Mouse (Mus musculus): ENCODE measurements around the gene Eif4e1b. TPM values are rescaled to one million over a fixed set of nuclear protein-coding genes. Genes with fewer than 3 reads are reported as not detected.
A peak's percentile ranks its signal among the peaks of the same experiment; 100 is the strongest.

Gene Eif4e1b
- polyA plus RNA-seq (2014; fragmentation: Nextera tagmentation; extraction: Ambion mirVana) = not detected in 2 replicates

- H3K27ac ChIP-seq (ENCODE audit: low read depth, low read length) = no peak within 1 kb of the TSS
- no peaks in the 10 kb centered on the region for H3K9me3 ChIP-seq (replicated peaks; ENCODE audit: control insufficient read depth, low read length)
- no peaks in the 10 kb centered on the region; the same call in 1 of the 2 replicates for H3K4me1 ChIP-seq (ENCODE audit: control insufficient read depth, insufficient read depth, low read length)
- H3K36me3 ChIP-seq (ENCODE audit: control insufficient read depth, insufficient read depth, low read length) = no peaks in the 10 kb centered on the region
- no peak within 1 kb of the TSS for H3K4me3 ChIP-seq (ENCODE audit: low read depth, low read length)
- no peak within 1 kb of the TSS for H3K9ac ChIP-seq (ENCODE audit: low read length)
- no peak within 1 kb of the TSS for H3K4me2 ChIP-seq (ENCODE audit: low read length)
- 91% methylated on average over 4 of the region's 4 CpGs for WGBS
- DNase-seq (ENCODE audit: low spot score) (no peak), ATAC-seq (no peak)
- H3K27me3 ChIP-seq (replicated peaks; ENCODE audit: control insufficient read depth, insufficient read depth, low read length) = no peaks in the 10 kb centered on the region
Observed at GRCm38 (mm10) chr13:54783698-54784097, at the start of gene Eif4e1b. Gene Eif4e1b (plus strand): TSS chr13:54783998.

GRCm38 (mm10) chr13:54736931-54737330 lies 46.9 kb upstream of the Eif4e1b start:
- Histone ChIP-seq H3K36me3 (ENCODE audit: control insufficient read depth, insufficient read depth, low read length) (peaks cover 62% of the 10 kb centered on the region), H3K27me3 (replicated peaks; ENCODE audit: control insufficient read depth, insufficient read depth, low read length) (peaks cover 28% of the 10 kb centered on the region), H3K9ac (ENCODE audit: low read length) (no peak overlapping the region), H3K9me3 (replicated peaks; ENCODE audit: control insufficient read depth, low read length) (no peaks in the 10 kb centered on the region), H3K4me3 (ENCODE audit: low read depth, low read length) (no peak overlapping the region), H3K4me1 (ENCODE audit: control insufficient read depth, insufficient read depth, low read length) (0 out of 2 replicates have a peak, but pooled peaks cover 7% of the 10 kb centered on the region), H3K27ac (ENCODE audit: low read depth, low read length) (no peak overlapping the region), H3K4me2 (ENCODE audit: low read length) (peak overlapping the region; percentile 41)
- 38% methylated on average over 3 of the region's 3 CpGs for WGBS
- DNase-seq (ENCODE audit: low spot score) = no peak
- no peak for ATAC-seq

GRCm38 (mm10) chr13:54737488-54738212 lies 46.1 kb upstream of the Eif4e1b start:
- Histone ChIP-seq H3K4me1 (ENCODE audit: control insufficient read depth, insufficient read depth, low read length) (0 out of 2 replicates have a peak, but pooled peaks cover 7% of the 10 kb centered on the region), H3K9me3 (replicated peaks; ENCODE audit: control insufficient read depth, low read length) (no peaks in the 10 kb centered on the region), H3K36me3 (ENCODE audit: control insufficient read depth, insufficient read depth, low read length) (peaks cover 62% of the 10 kb centered on the region), H3K27ac (ENCODE audit: low read depth, low read length) (no peak overlapping the region), H3K4me3 (ENCODE audit: low read depth, low read length) (peak overlapping the region; percentile 22; the same call in 1 of the 2 replicates), H3K9ac (ENCODE audit: low read length) (peak overlapping the region; percentile 47), H3K4me2 (ENCODE audit: low read length) (peak overlapping the region; percentile 41), H3K27me3 (replicated peaks; ENCODE audit: control insufficient read depth, insufficient read depth, low read length) (peaks cover 28% of the 10 kb centered on the region)
- WGBS = 1% methylated on average over 69 of the region's 87 CpGs
- DNase-seq (ENCODE audit: low spot score) (peak; percentile 48), ATAC-seq (peak; percentile 74)

- H3K9me3 ChIP-seq (replicated peaks; ENCODE audit: control insufficient read depth, low read length) = no peaks in the 10 kb centered on the region
- H3K4me2 ChIP-seq (ENCODE audit: low read length) = peak overlapping the region; percentile 41
- H3K27me3 ChIP-seq (replicated peaks; ENCODE audit: control insufficient read depth, insufficient read depth, low read length) = peaks cover 28% of the 10 kb centered on the region
- H3K4me3 ChIP-seq (ENCODE audit: low read depth, low read length) = peak overlapping the region; percentile 22; the same call in 1 of the 2 replicates
- peak overlapping the region; percentile 47 for H3K9ac ChIP-seq (ENCODE audit: low read length)
- H3K4me1 ChIP-seq (ENCODE audit: control insufficient read depth, insufficient read depth, low read length) = 0 out of 2 replicates have a peak, but pooled peaks cover 7% of the 10 kb centered on the region
- WGBS = 4% methylated on average over 32 of the region's 34 CpGs
- no peak for ATAC-seq
- H3K36me3 ChIP-seq (ENCODE audit: control insufficient read depth, insufficient read depth, low read length) = peaks cover 62% of the 10 kb centered on the region
- no peak overlapping the region for H3K27ac ChIP-seq (ENCODE audit: low read depth, low read length)
- peak; percentile 40 for DNase-seq (ENCODE audit: low spot score)
Observed at GRCm38 (mm10) chr13:54738213-54738601, 45.6 kb upstream of the Eif4e1b start.

GRCm38 (mm10) chr13:54746110-54746509 lies 37.7 kb upstream of the Eif4e1b start:
- no peaks in the 10 kb centered on the region for H3K9me3 ChIP-seq (replicated peaks; ENCODE audit: control insufficient read depth, low read length)
- H3K4me2 ChIP-seq (ENCODE audit: low read length) = peak overlapping the region; percentile 67
- no peak overlapping the region for H3K4me3 ChIP-seq (ENCODE audit: low read depth, low read length)
- H3K9ac ChIP-seq (ENCODE audit: low read length) = no peak overlapping the region; the same call in 1 of the 2 replicates
- ATAC-seq (no peak), DNase-seq (ENCODE audit: low spot score) (no peak)
- peaks cover 12% of the 10 kb centered on the region for H3K36me3 ChIP-seq (ENCODE audit: control insufficient read depth, insufficient read depth, low read length)
- H3K27ac ChIP-seq (ENCODE audit: low read depth, low read length) = no peak overlapping the region
- 0 out of 2 replicates have a peak, but pooled peaks cover 3% of the 10 kb centered on the region for H3K27me3 ChIP-seq (replicated peaks; ENCODE audit: control insufficient read depth, insufficient read depth, low read length)
- peaks cover 26% of the 10 kb centered on the region for H3K4me1 ChIP-seq (ENCODE audit: control insufficient read depth, insufficient read depth, low read length)
- 40% methylated on average over 6 of the region's 6 CpGs for WGBS

- 0 out of 2 replicates have a peak overlapping the region, but pooled peaks have one; percentile 8 for H3K4me3 ChIP-seq (ENCODE audit: low read depth, low read length)
- H3K9me3 ChIP-seq (replicated peaks; ENCODE audit: control insufficient read depth, low read length) = no peaks in the 10 kb centered on the region
- 0 out of 2 replicates have a peak, but pooled peaks cover 5% of the 10 kb centered on the region for H3K36me3 ChIP-seq (ENCODE audit: control insufficient read depth, insufficient read depth, low read length)
- H3K27ac ChIP-seq (ENCODE audit: low read depth, low read length) = no peak overlapping the region
- peaks cover 26% of the 10 kb centered on the region for H3K4me1 ChIP-seq (ENCODE audit: control insufficient read depth, insufficient read depth, low read length)
- 0 out of 2 replicates have a peak, but pooled peaks cover 6% of the 10 kb centered on the region for H3K27me3 ChIP-seq (replicated peaks; ENCODE audit: control insufficient read depth, insufficient read depth, low read length)
- peak overlapping the region; percentile 67 for H3K4me2 ChIP-seq (ENCODE audit: low read length)
- H3K9ac ChIP-seq (ENCODE audit: low read length) = no peak overlapping the region; the same call in 1 of the 2 replicates
- DNase-seq (ENCODE audit: low spot score) (no peak), ATAC-seq (no peak)
- 37% methylated on average over 10 of the region's 10 CpGs for WGBS
Observed at GRCm38 (mm10) chr13:54746896-54747295, 36.9 kb upstream of the Eif4e1b start.

GRCm38 (mm10) chr13:54748190-54748589 lies 35.6 kb upstream of the Eif4e1b start:
- Histone ChIP-seq H3K9ac (ENCODE audit: low read length) (peak overlapping the region; percentile 81), H3K4me2 (ENCODE audit: low read length) (peak overlapping the region; percentile 67), H3K4me1 (ENCODE audit: control insufficient read depth, insufficient read depth, low read length) (peaks cover 26% of the 10 kb centered on the region), H3K27ac (ENCODE audit: low read depth, low read length) (no peak overlapping the region), H3K4me3 (ENCODE audit: low read depth, low read length) (peak overlapping the region; percentile 61), H3K9me3 (replicated peaks; ENCODE audit: control insufficient read depth, low read length) (no peaks in the 10 kb centered on the region), H3K36me3 (ENCODE audit: control insufficient read depth, insufficient read depth, low read length) (0 out of 2 replicates have a peak, but pooled peaks cover 4% of the 10 kb centered on the region), H3K27me3 (replicated peaks; ENCODE audit: control insufficient read depth, insufficient read depth, low read length) (0 out of 2 replicates have a peak, but pooled peaks cover 6% of the 10 kb centered on the region)
- WGBS = 84% methylated on average over 8 of the region's 8 CpGs
- DNase-seq (ENCODE audit: low spot score) (no peak), ATAC-seq (no peak)

GRCm38 (mm10) chr13:54748721-54749060 lies 35.1 kb upstream of the Eif4e1b start:
- Histone ChIP-seq H3K9me3 (replicated peaks; ENCODE audit: control insufficient read depth, low read length) (no peaks in the 10 kb centered on the region), H3K4me1 (ENCODE audit: control insufficient read depth, insufficient read depth, low read length) (peaks cover 26% of the 10 kb centered on the region), H3K4me3 (ENCODE audit: low read depth, low read length) (peak overlapping the region; percentile 61), H3K36me3 (ENCODE audit: control insufficient read depth, insufficient read depth, low read length) (0 out of 2 replicates have a peak, but pooled peaks cover 4% of the 10 kb centered on the region), H3K9ac (ENCODE audit: low read length) (peak overlapping the region; percentile 81), H3K4me2 (ENCODE audit: low read length) (peak overlapping the region; percentile 67), H3K27me3 (replicated peaks; ENCODE audit: control insufficient read depth, insufficient read depth, low read length) (0 out of 2 replicates have a peak, but pooled peaks cover 6% of the 10 kb centered on the region), H3K27ac (ENCODE audit: low read depth, low read length) (peak overlapping the region; percentile 90; the same call in 1 of the 2 replicates)
- DNase-seq (ENCODE audit: low spot score) (no peak), ATAC-seq (peak; percentile 7; the same call in 1 of the 2 replicates)
- 29% methylated on average over 10 of the region's 10 CpGs for WGBS

Data from forebrain, embryonic 14.5 days (tissue).